Mouse (Mus musculus) B cell, adult 67 days (primary cell): ENCODE data around the gene E330021D16Rik. TPM values are rescaled to one million over a fixed set of nuclear protein-coding genes. Genes with fewer than 3 reads are reported as not detected.

Experiments
- total RNA-seq, 2 experiments: library from RNA; stranded (reverse); gene quantifications; 4 replicates each; pipeline ENCODE4 v1.2.4; 2023

The E330021D16Rik gene
- total RNA-seq, result not detected

GRCm38 (mm10) chr6:136415133-136415775 is at the start of gene E330021D16Rik:
Gene E330021D16Rik (minus strand): TSS chr6:136415569.

Other genes starting within 250 kb of the E330021D16Rik start
- not detected for gene Grin2b, start 242.1 kb downstream of the E330021D16Rik start, total RNA-seq
- not detected for gene Gm8994, start 88.0 kb downstream of the E330021D16Rik start, total RNA-seq
- 100 to 1,000 TPM; 269 to 304 TPM for gene Atf7ip, start 90.6 kb upstream of the E330021D16Rik start, total RNA-seq
- gene Plbd1, start 246.4 kb upstream of the E330021D16Rik start, total RNA-seq, result 10 to 100 TPM; 72.2 to 81.9 TPM